Mouse (Mus musculus) frontal cortex, adult 2 months (tissue): ENCODE results near the gene Cd81. TPM values are rescaled to one million over a fixed set of nuclear protein-coding genes. Genes with fewer than 3 reads are reported as not detected.

ENCODE experiments used
- DNase-seq, 2 experiments: peaks; one replicate each; pipeline ENCODE4 v3.0.0; 2022; ENCODE audit warnings: low spot score in 1 of 2; ENCODE audit errors: extremely low spot score in 1 of 2
- polyA plus RNA-seq: library from polyadenylated mRNA; depleted of rRNA; stranded (reverse); fragments of >200 nt; gene quantifications from 2 replicates; pipeline ENCODE4 v1.2.3, GENCODE M21; 2012; rRNA removed

The Cd81 gene
- 516 and 607 TPM in 2 replicates for polyA plus RNA-seq

DNA sequence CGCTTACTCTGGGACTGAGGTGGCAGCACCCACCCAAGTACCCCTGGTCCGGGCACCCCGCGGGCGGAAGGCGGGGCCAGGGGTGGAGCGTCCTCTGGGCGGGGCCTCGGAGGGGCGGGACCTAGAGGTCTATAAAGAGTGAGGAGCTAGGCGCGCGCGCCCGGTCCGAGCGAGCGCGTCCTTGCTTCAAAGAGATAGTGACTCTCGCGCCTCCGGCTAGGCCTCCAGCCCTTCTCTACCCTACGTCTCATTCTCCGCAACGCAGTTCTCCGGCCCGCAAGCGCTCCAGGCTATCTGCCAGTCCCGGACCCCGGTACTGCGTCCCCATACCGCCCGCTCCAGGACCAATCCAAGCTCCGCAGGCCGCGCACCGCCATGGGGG is at the start of gene Cd81:
Cd81 (plus strand) TSS at position 114 of the 382 bp plus-strand sequence.
- peak; percentile 61 to 87 for DNase-seq

GRCm38 (mm10) chr7:143004727-143005343 is 47.7 kb upstream of the Cd81 start, which contains the start of gene Tspan32:
TSS of gene Tspan32 (plus strand) at chr7:143005046.
- no peak for DNase-seq

DNA sequence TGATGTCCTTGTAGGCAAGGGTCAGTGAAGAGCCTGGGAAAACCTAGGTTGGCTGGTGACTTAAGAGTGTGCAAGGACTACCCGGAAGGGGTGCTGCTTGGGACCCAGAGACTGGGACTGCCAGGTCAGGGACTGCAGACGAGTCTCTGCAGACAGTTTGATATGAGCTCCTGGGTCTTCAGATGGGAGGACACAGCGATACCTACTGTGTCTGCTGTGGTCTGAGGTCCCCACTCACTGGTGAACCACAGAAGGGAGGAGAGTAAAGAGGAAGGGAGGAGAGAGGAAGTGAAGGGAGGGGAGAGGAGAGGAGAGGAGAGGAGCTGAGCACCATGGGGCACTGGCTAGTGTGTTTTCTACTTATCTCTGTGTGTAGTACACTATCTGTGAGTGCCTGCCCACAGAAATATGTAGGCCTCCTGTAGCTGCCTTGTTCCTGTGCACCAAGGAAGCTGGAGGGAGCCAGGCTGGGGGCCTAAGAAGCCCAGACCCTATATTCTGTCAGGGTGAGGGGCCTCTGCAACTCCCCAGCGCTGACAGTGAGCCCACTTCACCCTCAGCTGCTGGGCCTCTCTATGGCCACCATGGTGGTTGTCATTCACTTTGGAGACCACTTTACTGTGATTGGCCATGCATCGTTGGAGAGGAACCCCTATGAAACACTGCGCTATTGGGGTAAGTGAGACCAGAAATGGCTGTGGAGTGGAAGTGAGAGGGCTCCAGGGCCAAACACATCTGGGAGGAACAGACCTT is 47.0 kb upstream of the Cd81 start:
- DNase-seq = no peak

DNA sequence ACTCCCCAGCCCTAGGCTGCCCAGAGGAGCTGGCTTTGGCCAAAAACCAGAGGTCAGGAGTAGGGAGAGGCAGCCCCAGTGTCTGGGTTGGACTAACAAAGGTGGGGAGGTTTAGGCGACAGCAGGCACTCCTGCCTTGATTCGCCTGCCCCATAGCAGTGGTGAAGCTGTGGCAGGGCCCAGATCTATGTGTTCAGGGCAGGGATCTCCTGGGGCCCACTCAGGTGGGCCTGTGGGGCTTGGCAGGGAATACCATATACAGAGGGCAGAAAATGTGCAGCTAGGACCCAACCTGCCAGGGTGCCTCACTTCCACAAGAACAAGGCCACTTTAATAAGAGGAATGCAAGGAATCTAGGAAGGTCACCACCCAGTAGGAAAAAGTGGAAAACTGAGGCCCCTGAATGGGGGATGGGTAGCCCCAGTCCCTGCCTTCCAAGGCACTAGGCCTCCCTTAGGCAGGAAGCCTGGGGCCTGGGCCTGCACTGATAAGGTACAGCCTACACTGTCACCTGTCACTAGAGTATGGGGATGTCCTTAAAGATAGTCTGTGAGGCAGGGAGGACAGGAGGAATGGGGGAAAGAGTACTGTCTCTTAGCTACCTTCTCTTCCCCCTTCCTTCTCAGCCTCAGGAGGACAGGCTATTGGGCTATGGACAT is 46.3 kb upstream of the Cd81 start:
- DNase-seq = no peak

DNA sequence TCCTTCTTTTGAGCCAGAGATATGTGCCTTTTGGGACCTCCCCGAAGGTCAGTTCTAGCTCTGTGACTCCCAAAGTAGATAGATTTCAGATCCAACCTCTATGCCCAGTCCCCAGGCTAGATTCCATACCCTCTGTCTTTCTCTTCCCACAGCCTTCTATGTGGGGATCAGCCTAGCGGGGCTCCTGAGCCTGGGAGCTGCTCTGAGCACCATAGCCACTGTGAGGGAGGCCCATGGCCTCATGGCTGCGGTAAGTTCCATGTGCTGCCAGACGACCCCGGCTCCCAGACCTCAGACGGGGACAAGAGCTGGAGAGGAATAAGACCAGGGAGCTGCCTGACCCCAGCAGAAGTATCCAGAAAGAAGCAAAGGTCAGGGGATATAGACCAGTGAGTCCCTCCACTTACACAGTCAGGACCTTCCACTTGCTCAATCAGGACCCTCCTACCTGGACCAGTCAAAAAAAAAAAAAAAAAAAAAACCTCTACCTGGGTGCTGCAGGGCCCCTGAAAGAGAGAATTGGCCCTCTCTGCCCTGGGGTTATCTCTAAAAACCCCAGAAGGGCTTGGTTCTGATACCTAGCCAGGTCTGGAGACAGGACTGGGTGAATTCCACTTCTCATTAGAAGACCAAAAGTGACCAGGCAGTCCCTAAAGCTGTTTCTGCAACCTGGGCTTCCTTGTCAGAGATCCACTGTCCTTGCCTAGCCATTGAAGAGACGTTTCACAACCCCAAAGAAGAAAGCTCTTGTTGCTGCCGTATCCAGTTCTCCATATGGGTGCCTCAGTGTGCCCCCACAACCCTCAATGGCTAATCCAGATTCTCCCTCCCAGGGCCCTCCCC is 45.6 kb upstream of the Cd81 start:
- no peak for DNase-seq

DNA sequence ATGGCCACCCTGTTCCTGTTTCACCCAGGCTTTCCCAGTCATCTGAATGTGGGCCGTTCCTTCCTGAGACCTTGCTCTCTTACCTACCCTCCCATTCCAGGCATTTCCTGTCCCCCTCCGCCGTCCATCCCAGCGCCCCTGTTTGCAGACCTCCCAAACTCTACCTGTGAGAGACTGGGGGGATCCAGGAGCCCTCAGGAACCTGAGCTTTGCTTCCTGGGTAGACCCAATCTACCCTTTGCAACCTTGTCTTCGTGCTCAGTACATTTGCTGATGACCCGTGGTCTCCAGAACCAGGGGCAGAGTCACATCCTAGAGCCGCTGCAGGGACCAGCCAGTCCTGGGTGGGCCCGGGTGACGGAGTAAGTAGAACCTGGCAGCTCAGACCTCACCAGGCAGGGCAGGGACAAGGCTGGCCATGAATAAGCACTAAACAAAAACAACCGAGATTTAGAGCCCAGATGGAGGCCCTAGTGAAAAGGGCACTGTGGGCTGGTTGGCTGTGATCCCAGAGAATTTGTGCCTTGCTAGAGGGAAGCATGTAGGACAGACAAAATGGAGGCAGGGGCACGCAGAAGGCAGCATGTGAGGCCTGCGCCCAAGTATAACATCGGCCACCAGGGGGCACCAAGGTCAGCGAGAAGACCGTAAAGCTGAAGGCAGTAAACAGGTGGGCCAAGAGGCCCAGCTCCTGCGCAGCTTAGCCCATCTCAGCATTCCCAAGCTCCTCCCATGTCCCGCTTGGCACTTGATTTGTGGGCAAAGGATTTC is 44.8 kb upstream of the Cd81 start:
- peak; percentile 86 to 97 for DNase-seq

- DNase-seq = no peak
Measured at GRCm38 (mm10) chr7:143008370-143008926, 44.1 kb upstream of the Cd81 start.

DNA sequence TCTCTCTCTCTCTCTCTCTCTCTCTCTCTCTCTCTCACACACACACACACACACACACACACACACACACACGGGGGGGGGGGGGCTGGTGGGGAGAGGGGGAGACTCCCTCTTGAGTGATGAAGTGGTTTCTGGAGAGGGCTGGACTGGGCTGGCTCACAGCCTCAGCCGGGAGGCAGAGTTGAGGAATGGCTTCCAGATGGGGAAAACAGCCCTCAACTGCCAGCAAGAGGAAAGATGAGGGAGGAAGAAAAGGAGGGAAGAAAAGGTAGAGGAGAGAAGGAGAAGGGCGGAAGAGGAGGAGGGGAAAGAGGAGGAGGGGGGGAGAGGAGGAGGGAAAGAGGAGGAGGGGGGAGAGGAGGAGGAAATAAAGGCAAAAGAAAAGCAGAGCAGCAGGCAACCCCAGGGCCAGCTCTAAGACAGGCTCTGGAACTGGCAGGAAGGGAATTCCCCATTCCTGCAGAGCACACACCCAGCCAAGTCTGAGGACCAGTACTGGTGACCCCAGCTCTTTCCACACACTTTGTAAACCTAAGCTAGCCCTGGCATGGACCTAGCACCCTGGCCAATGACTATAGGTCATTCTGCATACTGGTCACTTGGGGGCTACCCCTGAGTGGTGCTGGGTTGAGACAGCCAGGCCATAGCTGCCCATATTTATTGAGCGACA is 43.4 kb upstream of the Cd81 start:
- DNase-seq = no peak

DNA sequence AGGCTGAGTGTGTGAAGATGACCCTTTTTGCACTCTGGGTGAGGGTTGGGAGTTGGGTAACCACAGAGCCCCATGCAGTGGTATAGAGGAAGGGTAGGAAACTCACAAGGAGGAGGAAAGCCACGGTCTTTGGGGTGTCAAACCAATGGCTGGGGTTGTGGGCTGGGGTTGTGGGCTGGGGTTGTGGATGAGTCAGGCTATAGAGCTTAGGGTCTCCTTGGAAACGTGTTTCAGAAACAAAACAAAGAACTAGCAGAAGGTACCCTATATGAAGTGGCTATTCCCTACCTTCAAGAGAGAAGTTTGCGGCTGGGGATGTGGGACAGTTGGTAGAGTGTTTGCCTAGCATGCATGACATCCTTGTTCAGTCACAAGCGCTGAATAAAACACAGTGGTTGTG is 42.5 kb upstream of the Cd81 start:
- no peak for DNase-seq

DNA sequence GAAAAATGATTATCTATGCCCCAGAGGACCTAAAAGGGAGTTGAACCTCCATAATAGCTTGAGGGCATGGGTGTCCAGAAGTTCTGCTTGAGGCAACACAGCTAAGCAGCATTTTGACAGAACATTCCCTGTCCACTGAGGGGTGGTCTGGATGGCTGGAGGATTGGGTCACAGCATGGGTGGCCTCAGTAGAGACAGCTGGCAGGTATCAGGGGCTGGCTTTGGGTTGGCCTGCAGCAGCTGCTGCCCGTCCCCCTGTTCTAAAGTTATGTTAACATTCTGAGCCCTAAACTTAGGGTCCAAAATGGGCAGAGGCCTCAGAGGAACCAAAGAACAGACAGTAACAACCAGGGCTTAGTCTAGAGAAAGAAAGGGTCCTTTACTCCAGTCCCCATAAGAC is 41.3 kb upstream of the Cd81 start:
- DNase-seq = no peak

DNA sequence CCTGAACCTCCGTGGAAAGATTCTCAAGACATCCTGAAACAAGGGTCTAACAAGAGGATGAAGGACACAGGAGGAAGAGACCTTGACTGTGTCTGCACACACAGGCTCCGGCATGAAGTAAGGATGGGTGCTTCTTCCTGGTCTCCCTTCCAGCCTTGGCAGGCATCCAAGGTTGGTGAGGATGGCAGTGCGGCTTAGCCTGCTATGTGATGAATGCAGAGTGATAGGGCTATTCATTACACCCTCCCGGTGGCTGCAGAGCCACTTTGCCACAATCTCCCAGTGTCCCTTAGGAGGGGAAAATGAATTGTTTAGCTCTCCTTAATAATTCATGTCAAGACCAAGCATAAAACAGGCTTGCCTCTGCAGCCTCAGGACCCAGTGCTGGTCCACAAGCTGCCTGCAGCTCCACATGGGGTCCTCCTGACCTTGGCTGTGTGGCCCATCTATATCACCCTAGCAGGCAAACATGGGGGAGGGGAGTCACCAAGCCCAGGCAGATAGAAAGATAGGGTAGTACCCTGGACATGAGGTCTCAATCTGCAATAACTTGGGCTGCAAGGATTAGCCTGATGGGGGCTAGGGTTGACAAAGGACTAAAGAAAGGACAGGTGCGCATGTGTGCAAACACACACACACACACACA is 40.2 kb upstream of the Cd81 start:
- DNase-seq = no peak

- peak in 1 of 2 experiments; percentile 64 for DNase-seq
Measured at GRCm38 (mm10) chr7:143013420-143014178, 38.9 kb upstream of the Cd81 start.

GRCm38 (mm10) chr7:143014862-143015659 is 37.5 kb upstream of the Cd81 start:
- no peak for DNase-seq

DNA sequence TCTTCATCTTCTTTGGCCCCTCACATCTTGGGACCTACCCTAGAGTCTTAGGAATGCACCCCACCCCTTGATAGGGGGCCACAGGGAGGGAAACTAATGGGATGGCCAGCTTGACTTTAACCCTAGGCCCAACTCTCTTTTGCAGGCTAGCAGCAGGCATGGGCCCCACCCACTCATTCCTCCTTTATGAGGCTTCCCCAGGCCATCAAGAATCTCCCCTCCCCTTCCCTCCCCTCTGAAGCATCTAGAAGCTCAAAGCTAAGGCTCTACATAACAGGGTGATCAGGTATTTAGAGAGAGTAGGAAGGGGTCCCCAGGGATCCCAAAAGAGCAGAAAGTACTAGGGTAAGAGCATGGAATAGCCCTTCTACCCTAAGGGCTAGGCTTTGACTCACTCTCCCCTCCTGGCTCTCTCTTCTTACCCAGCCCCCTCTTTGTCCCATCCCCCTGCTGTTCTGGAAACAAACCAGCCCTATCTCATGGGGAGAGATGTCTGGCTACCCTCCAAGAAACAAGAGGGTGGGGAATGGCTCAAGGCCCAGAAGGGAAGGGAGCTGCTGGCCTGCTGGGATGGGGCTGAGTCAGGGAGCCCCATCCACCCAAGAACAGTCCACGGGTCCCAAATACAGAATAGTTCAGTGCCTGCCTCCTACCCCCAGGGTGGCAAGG is 36.6 kb upstream of the Cd81 start:
- DNase-seq = peak in 1 of 2 experiments; percentile 76

GRCm38 (mm10) chr7:143016424-143017142 is 36.0 kb upstream of the Cd81 start:
- no peak for DNase-seq

DNA sequence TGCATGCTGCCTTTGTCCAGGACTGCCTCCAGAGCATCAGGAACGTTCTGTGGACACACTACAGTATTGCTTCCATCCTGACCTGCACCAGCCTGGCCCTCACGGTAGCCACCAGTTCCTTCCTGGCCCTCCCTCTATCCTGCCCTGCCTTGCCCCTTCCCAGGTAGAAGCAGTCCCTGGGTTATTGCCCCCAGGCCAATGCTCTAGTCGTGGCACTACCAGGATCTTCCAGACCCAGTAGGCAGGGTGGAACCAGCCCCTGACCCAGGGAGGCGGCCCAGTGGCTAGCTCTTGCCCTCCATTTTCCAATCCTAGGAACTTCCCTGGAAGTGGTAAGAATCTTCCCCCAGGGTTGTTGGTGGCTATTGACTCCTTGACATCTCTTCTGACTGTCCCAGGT is 35.4 kb upstream of the Cd81 start:
- DNase-seq = no peak
